Mouse (Mus musculus): Measurements from ENCODE around the gene Tmem94.

The Tmem94 gene

DNA sequence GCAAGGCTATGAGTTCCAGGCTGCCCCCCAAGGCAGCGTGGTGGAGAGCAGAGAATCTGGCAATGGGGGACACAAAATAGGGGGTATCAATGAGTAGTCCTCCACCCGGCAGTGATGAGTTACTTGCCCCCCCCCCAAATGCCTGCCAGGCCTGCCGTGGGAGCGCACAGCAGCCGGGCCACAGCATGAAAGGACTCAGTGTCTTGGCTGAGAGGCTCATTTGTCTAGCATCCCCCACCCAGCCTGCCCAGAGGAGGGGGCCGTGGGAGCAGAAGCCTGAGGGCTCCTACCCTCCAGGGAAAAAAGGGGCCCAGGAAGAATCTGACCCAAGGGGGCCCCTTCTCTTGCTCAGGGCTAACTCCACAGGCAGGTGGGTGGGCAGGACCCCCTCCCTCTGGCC lies 42.1 kb downstream of the Tmem94 start:
- in situ Hi-C loops (cut with MboI, MseI): no loop called here

DNA sequence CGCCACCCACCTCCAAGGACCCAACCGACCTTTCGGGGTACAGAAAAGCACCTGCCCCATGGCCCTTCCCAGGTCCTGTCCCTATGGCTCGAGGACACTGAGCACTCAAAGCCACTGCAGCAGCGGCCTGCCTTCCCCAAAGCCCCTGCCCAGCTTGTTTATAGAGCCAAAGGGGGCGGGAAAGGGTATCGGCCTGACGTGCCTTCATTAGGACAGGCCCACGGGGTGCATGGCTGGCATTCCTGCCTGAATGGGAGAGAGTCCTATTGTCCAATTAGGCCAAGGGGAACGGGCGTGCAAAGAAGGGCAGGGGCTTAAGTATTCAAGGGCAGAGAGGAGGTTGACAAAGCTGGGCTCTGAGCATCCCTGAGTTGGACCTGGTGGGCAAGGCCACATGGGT lies 42.7 kb downstream of the Tmem94 start:
- in situ Hi-C loops (cut with MboI, MseI): no loop called here

DNA sequence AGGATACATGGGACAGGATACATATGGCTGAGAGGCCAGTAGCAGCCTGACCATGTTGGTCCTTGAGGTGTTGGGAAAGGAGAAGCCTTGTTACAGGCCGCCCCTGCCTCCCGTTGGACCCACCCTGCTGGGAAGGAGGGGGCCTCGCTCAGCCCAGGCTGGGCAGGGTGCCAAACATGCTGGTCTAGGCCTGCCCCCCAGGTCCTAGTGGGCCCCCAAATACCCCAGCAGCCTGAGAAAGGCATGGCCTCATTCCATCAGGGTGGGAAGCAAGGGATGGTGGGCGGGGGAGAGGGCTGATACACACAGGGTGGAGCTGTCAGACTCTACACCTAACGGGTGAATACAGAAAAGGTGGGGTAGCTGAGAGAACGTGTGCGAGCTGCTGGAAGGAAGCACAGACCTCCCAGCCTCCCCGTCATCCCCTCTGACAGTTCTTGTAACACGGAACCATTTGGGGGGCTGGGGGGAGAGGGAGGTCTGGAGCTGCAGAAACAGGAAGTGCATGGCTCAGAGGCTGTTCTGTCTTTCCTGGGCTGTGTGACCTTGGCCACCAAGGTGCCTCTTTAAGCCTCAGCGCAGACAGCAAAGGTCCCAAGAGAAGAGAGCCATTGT lies 43.6 kb downstream of the Tmem94 start:
- in situ Hi-C loops (cut with MboI, MseI): no loop called here

DNA sequence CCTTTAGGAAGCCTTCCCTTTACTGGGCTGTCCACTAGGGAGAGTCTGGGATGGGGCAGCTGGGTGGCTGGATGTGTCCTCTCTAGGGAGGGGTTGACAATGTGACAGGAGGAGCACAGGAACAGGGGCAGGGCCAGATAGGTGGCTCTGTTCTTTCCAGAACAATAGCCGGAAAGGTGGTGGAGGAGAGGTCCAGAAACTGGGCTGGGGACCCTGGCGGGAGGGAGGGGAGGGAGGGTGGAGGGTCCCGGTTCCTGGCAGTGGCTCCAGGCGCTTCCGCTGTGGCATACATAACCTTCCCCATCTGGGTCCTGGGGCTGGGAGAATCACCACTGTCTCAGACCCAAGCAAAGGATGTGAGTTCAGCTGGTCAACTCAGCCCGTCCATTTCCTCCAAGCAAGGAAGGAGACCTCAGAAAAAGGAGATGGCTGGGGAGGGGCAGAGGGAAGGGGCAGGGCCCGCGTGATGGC lies 44.1 kb downstream of the Tmem94 start:
- in situ Hi-C loops (cut with MboI, MseI): no loop called here

DNA sequence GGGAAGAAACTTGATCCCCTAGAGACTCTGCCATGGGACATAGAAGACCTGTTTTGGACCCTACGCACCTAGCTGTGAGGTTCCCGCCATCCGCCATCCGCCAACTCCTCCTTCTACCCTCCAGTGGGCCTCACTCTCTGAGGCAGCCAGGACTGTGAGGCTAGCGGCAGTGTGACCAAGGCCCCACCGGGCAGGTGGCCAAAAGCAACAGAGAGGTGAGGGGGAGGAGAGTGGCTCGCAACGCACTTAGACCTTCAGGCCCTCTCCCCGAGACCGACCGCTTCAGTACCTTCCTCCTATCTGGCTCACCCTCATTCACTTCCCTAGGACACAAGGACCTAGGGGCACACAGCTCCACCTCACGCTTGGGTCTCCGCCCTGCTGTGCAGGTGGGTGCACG lies 45.1 kb downstream of the Tmem94 start:
- in situ Hi-C loops (cut with MboI, MseI): loop anchor here (5.0 to 10.0 kb wide), 4 partner anchors 86 to 196 kb away; partner anchors contain the start of gene Mif4gd (in 1 of the 2)

DNA sequence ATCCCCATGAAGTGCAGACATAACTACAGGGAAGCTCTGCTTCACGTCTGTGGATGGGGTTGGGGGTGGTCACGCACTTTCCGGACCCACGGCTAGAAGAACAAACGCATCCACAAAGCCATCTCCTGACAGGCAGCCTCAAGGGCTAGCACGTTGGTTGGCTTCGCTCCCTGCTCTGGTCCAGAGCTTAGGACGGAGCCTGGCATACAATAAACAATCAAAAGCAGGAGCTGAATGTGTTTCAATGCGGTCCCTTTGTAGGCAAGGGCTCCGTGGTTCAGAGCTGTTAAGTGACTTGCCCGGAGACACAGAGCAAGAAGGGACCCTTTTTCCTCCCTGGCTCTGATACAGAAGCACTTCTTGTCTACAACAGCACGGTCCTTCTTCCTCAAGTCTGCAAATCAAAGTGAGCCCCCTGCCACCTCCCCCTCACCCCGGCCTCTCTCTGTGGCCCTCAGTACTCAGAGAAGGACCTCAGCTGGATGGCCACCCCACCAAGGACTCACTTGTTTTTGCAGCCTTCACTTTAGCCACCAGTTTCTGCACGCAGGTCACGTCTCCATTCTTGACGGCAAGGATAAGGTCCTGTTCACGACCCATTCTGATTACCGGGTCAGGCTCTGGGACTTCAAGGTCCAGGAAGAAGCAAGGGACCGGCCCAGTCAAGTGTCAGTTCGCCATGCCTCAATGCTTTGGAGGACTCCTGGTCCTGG lies 46.3 kb downstream of the Tmem94 start:
- in situ Hi-C loops (cut with MboI, MseI): loop anchor here (5.0 to 10.0 kb wide), 4 partner anchors 87 to 197 kb away; partner anchors contain the start of gene Mif4gd (in 1 of the 2)

DNA sequence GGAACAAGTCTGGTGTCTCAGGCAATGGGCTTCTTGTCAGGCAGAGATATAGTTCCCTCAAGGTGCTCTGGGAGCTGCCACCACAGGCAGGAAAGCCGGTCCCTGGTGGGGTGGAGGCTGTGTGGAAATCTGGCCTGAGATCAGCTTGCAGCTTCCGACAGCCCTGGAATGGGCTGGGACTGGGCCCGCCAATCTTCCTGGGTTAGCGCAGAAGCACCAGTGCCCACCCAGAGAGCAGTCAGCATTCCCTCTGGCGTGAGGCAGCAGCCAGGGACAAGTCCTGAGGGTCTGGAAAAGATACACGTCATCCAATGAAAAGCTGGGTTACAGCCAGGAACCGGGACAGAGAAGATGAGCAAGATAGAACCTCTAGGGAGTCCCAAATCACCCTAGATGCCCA lies 46.9 kb downstream of the Tmem94 start:
- in situ Hi-C loops (cut with MboI, MseI): loop anchor here (5.0 to 10.0 kb wide), 4 partner anchors 87 to 197 kb away; partner anchors contain the start of gene Mif4gd (in 1 of the 2)

DNA sequence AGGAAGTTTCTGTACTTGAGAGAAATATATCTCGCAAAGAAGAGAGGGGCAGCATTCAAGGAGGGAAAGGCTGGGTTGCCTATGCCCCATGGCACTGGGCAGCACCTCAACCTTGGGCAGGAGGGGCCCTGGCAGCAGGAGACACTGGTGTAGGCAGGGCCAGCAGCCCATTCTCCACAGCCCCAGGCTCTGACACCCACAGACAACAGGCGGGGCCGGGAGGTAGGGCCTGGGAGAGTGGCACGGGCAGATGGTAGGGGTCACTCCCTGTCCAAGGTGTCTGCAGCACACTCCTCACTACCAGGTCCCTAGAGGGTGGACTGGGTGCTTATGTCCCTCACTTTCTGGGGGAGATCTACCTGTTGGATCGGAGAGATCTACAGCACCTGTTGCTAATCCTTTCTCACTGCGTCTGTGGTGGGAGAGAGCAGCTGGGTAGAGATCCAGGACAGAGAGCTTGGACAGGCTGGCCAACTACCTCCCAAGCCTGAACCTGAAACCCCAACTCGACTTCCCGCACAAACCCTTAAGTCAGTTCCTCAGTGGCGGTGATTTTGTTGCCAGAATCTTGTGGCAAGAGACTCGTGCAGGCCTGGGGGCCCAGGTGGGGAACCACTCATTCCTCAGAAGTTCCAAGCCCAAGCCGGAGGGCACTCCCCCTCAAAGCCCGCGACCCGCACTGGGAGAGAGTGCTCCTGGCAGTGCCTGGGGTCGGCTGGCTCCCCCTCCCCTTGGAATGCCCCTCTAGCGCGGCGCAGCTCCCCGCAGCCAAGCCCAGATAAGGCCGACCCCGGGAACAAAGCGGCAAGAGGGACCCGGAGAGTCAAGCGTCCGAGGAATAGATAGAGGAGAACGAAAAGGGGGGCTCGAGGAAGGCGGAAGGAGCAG lies 47.5 kb downstream of the Tmem94 start:
- in situ Hi-C loops (cut with MboI, MseI): loop anchor here (5.0 to 10.0 kb wide), 4 partner anchors 88 to 198 kb away; partner anchors contain the start of gene Mif4gd (in 1 of the 2)

DNA sequence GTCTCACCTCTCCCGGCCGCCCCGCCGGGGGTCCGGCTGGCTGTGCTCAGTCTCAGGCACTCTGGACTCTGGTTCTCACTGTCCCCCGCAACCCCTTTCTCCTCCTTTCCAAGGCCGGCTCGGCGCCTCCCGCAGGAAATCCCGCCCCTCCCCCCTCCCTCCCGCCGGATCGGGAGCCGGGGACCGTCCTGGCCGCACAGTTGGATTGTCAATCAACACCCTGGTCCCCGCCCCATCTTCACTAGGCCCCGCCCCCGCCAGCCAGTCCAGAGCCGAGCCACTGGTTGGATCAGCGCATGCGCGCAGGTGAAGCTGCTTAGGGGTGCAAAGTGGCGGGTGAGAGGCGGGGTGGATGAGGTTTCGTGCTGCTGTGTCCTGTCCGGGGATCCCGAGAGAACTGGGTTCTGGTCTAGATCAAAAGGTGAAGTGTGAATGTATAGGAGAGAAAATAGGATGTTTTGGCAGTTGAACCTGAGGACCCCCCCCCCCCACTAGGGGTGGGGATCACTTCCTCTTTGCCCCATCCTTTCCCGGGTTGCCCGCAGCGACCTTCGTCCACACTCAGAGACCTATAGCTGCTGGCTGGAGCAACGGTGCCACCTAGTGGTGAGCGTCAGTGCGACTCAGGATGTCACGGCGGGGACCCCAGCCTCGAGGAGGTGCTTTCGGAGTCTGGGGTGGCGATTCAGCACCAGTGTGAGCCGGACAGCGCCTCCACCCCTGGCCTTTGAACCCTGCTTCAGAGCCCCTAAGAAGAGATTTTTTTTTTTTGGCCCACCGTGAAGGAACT lies 48.5 kb downstream of the Tmem94 start, which contains the start of gene Caskin2:
Gene Caskin2, minus strand, starts transcription at position 133 of the 790 bp plus-strand sequence.
- in situ Hi-C loops (cut with MboI, MseI): loop anchor here (5.0 to 10.0 kb wide), 4 partner anchors 89 to 199 kb away; partner anchors contain the start of gene Mif4gd (in 1 of the 2)

DNA sequence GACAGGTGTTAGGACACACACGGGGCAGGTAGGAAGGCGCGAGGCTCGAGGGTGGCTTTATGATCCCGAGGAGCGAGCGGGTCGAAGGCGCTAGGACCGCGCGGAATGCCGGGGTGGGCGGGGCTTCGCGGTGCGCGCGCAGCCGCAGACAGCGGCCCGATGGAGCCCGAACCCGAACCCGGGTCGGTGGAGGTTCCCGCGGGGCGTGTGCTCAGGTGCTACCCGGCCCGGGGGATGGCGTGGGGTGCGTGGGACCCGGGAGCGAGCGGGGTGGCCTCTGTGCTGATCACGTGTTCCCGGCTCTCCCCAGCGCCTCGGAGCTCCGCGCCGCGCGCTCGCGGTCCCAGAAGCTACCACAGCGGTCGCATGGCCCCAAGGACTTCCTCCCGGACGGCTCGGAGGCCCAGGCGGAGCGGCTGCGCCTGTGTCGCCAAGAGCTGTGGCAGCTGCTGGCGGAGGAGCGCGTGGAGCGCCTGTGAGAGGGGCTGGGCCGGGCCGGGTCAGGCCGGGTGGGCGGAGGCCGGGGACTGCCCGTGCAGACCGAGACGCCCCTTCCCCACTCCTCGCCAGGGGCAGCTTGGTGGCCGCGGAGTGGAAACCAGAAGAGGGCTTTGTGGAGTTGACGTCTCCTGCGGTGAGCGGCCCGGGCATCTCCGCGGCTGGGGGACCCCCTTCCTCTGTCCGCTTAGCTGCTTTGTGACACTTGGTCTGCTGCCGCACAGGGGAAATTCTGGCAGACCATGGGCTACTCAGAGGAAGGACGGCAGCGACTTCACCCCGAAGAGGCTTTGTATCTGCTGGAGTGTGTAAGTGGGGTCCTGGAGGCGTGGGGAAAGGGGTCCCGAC lies 49.6 kb downstream of the Tmem94 start, which contains the start of gene Tsen54:
Gene Tsen54, plus strand, starts transcription at position 120 of the 846 bp plus-strand sequence.
- in situ Hi-C loops (cut with MboI, MseI): loop anchor here (5.0 to 10.0 kb wide), 4 partner anchors 90 to 200 kb away; partner anchors contain the start of gene Mif4gd (in 1 of the 2)

DNA sequence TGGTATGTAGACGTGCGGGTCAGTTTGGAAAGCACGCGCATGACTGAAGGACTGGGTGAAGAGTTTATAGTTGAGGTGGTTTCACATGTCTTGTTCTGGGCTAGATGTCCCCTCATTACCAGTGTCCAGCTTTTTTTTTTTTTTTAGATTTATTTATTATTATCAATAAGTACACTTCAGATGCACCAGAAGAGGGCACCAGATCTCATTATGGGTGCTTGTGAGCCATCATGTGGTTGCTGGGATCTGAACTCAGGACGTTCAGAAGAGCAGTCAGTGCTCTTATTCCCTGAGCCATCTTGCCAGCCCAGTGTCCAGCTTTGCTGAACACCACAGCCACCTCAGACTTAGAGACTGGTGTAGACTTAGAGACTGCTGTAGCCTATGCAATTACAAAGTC lies 52.1 kb downstream of the Tmem94 start:
- in situ Hi-C loops (cut with MboI, MseI): loop anchor here in 1 of 2 experiments (10.0 kb wide), 2 partner anchors 93 to 203 kb away; partner anchors contain the start of gene Mif4gd

DNA sequence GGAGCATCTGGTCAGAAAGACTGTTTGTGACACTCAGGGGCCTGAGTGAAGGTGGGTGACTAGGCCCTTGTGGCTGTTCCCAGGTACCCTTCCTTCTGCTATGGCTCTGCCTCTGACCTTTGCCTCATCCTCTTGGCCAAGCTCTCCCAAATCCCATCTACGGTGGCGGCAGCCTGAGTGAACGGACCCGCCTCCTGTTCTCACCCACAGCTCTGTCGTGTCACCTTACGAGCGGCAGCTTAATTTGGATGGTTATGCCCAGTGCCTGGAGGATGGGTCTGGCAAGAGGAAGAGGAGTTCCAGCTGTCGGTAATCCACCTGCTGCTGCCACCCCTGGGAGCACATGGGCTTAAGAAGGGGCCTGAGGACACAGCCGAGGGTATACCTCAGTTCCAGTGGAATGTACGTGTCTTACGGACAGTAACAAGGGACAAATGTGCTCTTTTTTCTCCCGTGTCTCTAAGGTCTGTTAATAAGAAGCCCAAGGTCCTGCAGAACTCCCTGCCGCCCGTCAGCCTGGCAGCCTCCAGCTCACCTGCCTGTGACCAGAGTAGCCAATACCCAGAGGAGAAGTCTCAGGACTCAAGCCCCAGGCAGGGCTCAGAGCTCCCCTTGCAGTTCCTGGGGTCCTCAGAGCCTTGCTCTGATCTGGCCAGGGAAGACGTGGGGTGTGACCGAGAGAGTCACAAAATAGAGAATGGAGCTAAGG lies 54.8 kb downstream of the Tmem94 start:
- in situ Hi-C loops (cut with MboI, MseI): loop anchor here in 1 of 2 experiments (10.0 kb wide), 2 partner anchors 95 to 205 kb away; partner anchors contain the start of gene Mif4gd

DNA sequence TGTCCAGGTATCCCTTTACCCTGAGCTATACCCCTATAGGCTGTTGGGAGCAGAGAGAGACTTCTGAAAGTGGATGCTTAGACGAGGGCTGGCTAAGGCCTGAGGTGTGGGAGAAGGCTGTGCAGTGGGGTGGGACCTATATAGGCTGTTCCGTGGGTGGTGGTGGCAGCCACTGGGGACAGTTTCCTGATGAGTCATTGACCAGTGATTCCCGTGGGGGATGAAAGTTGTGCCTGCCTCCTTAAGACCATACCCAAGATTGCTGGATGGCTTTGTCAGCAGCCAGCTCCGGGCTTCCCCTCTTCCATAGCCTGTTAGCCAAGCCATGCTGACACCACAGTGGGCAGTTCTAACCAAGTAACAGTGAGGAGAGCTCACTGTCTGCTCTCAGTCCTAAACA lies 55.8 kb downstream of the Tmem94 start:
- in situ Hi-C loops (cut with MboI, MseI): no loop called here

DNA sequence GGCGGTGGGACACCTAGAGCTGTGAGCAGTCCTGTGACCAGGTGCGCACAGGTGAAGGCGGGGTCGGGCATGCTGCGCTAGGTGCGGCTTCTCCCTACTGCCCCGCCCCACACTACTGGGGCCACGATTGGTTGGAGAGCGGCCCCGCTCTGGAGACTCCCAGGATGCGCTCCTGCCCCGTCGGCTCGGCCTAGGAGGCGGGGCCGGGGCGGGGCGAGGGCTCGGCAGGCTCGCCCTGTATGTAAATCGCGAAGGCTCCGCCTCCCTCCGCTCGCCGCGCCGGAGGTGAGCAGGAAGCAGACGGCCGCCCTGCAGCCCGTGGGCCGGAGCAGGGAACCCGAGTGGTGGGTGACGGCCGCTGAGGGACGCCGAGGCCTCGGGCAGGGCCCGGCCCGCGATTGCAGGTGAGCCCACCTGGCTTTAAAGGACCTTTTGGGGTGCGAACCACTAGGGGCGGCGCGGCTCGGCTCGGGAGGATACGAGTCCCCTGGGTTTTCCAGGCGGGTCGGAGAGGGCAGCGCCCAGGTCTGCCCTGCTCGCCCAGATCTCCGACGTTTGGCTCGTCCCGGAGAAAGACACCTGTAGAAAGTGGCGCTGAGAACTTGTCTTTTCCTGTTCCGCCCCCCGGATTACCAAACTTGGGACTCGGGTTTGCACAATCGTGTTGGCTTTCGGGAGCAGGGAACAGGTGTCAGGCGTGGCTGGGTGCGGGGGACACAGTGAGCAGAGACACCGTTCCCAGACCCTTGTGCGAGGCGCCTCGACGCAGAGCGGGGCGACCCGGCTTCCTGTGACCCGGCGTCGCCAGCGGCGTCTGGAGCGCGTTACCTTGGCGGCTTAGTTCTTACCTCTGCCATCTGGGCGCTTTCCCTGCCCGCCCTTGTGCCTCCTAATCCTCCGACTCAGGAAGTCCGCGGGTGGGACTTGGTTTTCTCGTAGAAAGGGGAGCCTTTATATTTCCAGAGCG lies 58.8 kb downstream of the Tmem94 start, which contains the start of gene Llgl2:
Gene Llgl2, plus strand, starts transcription at position 276 of the 967 bp plus-strand sequence.
- in situ Hi-C loops (cut with MboI, MseI): no loop called here

DNA sequence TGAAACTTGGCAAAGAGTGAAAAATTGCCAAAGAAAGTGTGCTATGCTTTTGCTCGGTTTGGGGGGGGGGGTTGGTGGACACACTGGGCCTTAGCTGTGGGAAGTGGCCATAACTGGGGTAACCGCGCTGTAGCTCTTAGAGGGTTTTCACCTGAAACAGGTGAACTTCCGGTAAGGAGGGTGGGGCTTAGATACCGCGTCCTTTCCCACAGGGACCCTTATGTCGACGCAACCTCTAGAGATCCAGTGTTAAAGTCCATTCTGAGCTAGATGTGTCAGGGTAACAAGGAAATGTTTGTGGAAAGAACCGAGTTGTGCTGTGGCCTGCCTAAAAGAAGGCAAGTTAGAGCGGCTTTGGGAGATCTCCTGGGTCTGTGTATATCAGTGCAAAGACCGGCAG lies 59.6 kb downstream of the Tmem94 start:
- in situ Hi-C loops (cut with MboI, MseI): no loop called here

DNA sequence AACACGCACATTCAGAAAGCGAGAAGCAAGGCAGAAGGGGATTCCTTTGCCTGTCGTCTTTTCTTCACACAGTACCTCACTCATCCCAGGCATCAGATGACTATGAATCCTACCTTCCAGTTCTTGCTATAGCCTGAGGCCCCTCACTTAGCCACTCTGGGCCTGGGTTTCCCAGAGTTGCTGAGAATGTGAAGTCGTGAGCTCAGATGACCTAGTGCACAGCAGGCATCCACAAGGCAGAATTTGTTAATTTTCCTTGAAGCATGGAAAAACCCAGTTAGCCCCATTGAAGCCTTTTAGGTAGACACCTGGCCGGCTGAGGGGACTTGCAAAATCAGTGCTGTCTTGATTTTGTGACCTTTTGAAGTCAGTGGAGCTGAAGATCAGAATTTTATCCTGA lies 61.3 kb downstream of the Tmem94 start:
- in situ Hi-C loops (cut with MboI, MseI): no loop called here

DNA sequence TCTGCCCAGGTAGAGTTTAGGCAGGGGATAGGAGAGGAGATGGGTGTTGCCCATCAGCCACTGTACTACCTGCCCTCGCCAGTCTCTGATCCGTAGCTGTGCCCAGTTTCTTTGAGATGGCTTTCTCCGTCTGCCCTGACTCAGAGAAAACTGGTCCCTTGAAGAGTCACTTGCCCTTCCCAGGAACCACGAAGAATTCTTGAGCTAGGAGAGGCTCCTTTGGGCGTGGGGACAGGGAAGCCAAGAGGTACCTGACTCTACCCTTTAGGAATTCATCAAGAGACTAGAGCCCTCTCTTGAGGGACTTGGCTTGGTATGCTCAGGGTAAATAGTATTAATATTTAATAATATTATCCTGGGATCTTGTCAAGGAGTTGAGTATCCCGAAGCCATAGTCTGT lies 62.4 kb downstream of the Tmem94 start:
- in situ Hi-C loops (cut with MboI, MseI): no loop called here

DNA sequence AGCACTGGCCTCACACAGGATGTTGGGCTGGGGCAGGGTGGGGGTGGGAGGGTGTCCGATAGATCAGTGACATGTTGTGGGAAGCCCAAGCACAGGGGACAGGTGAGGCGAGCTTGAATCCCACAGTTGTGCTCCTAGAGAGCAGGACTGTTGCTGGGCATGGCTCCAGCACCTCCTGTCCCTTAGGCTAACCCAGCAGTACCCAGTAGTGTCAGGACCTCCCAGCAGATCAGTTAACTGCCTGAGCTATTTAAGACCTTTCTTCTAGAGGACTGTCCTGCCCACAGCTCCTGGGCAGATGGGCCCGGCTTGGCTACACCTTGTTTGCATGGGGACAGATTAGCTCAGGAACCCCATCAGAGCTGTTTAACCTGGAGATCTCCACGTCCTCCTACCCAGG lies 63.8 kb downstream of the Tmem94 start:
- in situ Hi-C loops (cut with MboI, MseI): no loop called here
